Mouse (Mus musculus) midbrain, postnatal 0 days (tissue): ENCODE measurements at regions not wholly inside any gene's neighbourhood (a gene's known extent, or its start where the extent isn't known, plus 50 kb on each side); places are given as distances from the start of the nearest gene placed in this dataset.

Experiments used
- ATAC-seq: fragments of 200-750 bp; cut with Nextera tagmentation; 2 replicates; pipeline ENCODE4 v1.8.0; 2017; ENCODE audit warnings: moderate number of reproducible peaks, mild to moderate bottlenecking, moderate TSS enrichment, moderate library complexity; ENCODE audit not compliant: low FRiP score
- DNase-seq: peaks from one replicate; pipeline ENCODE4 v3.0.0-alpha.2; 2015; ENCODE audit warnings: low spot score
- H3K27ac ChIP-seq: fragments of 300-500 bp; sonication (generic); 2 replicates; pipeline ENCODE4 v1.5.1; 2014; ENCODE audit warnings: low read depth, mild to moderate bottlenecking, low read length, mixed read lengths
- H3K27me3 ChIP-seq: fragments of 300-500 bp; sonication (generic); 2 replicates; pipeline ENCODE4 v1.6.1; 2014; ENCODE audit warnings: low read length, control low read depth, mixed read lengths; ENCODE audit not compliant: insufficient read depth
- H3K36me3 ChIP-seq: fragments of 300-500 bp; sonication (generic); 2 replicates; pipeline ENCODE4 v1.6.1; 2014; ENCODE audit warnings: low read length, control low read depth, mixed read lengths; ENCODE audit not compliant: insufficient read depth
- H3K4me1 ChIP-seq: fragments of 300-500 bp; sonication (generic); 2 replicates; pipeline ENCODE4 v1.6.1; 2014; ENCODE audit warnings: mild to moderate bottlenecking, control low read depth, antibody characterized with exemption, low read length, mixed read lengths; ENCODE audit not compliant: insufficient read depth
- H3K4me2 ChIP-seq: fragments of 300-500 bp; sonication (generic); 2 replicates; pipeline ENCODE4 v1.6.1; 2014; ENCODE audit warnings: low read depth, mild to moderate bottlenecking, low read length, mixed read lengths; ENCODE audit not compliant: poor library complexity, severe bottlenecking
- H3K4me3 ChIP-seq: fragments of 300-500 bp; sonication (generic); 2 replicates; pipeline ENCODE4 v1.5.1; 2014; ENCODE audit warnings: low read depth, mild to moderate bottlenecking, low read length, moderate library complexity
- H3K9ac ChIP-seq: fragments of 300-500 bp; sonication (generic); replicated peaks from 2 replicates; pipeline ENCODE4 v1.6.1; 2014; ENCODE audit warnings: mild to moderate bottlenecking, low read length, moderate library complexity, mixed read lengths; ENCODE audit not compliant: poor library complexity, severe bottlenecking
- H3K9me3 ChIP-seq: fragments of 300-500 bp; sonication (generic); 2 replicates; pipeline ENCODE4 v1.6.1; 2016; ENCODE audit warnings: low read length, control low read depth
- CTCF ChIP-seq: IDR thresholded peaks from 2 replicates; pipeline ENCODE4 v1.5.1; 2016; ENCODE audit warnings: antibody characterized with exemption, mild to moderate bottlenecking
- WGBS: fragments of 180-500 bp; shearing (Covaris S2); extraction: QIAGEN DNeasy Blood & Tissue Kit; methylation state at CpG from one replicate; pipeline ENCODE4 v1.1.7; 2014; 5-methylcytosine and 5-hydroxymethylcytosine counted together

- Histone ChIP-seq H3K9me3 (no peaks in the 10 kb centered on the region), H3K27me3 (no peaks in the 10 kb centered on the region), H3K4me2 (no peak overlapping the region), H3K4me3 (no peak overlapping the region), H3K36me3 (no peaks in the 10 kb centered on the region), H3K4me1 (no peaks in the 10 kb centered on the region), H3K27ac (no peak overlapping the region), H3K9ac (no peak overlapping the region)
- 77% methylated on average over 3 of the region's 3 CpGs for WGBS
- ATAC-seq = no peak
- DNase-seq = no peak
- TF ChIP-seq CTCF = no peak
These were observed 803.5 kb upstream of the Chrm3 start for GRCm38 (mm10) chr13:11164130-11164529.

GRCm38 (mm10) chr13:11147268-11147667 lies 786.6 kb upstream of the Chrm3 start:
- no peaks in the 10 kb centered on the region for H3K9me3 ChIP-seq
- H3K9ac ChIP-seq = no peak overlapping the region
- TF ChIP-seq CTCF = no peak
- H3K27me3 ChIP-seq = no peaks in the 10 kb centered on the region
- ATAC-seq = no peak
- no peak overlapping the region for H3K27ac ChIP-seq
- H3K4me3 ChIP-seq = no peak overlapping the region
- no peaks in the 10 kb centered on the region for H3K36me3 ChIP-seq
- WGBS = 57% methylated on average over 3 of the region's 3 CpGs
- no peak overlapping the region for H3K4me2 ChIP-seq
- no peaks in the 10 kb centered on the region for H3K4me1 ChIP-seq
- DNase-seq = no peak

GRCm38 (mm10) chr13:11107693-11108092 lies 747.0 kb upstream of the Chrm3 start:
- DNase-seq = no peak
- ATAC-seq = no peak
- no peak overlapping the region for H3K4me2 ChIP-seq

GRCm38 (mm10) chr13:11106426-11106825 lies 745.8 kb upstream of the Chrm3 start:
- no peaks in the 10 kb centered on the region for H3K4me1 ChIP-seq
- WGBS = 79% methylated on average over 4 of the region's 4 CpGs
- no peak overlapping the region for H3K27ac ChIP-seq
- no peak for ATAC-seq
- H3K36me3 ChIP-seq = no peaks in the 10 kb centered on the region
- no peaks in the 10 kb centered on the region for H3K9me3 ChIP-seq
- no peak for DNase-seq
- no peak overlapping the region for H3K9ac ChIP-seq
- no peak overlapping the region for H3K4me3 ChIP-seq
- no peak overlapping the region for H3K4me2 ChIP-seq
- no peak for TF ChIP-seq CTCF
- no peaks in the 10 kb centered on the region for H3K27me3 ChIP-seq

More at GRCm38 (mm10) chr13:11107693-11108092, 747.0 kb upstream of the Chrm3 start:
- Histone ChIP-seq H3K4me3 (no peak overlapping the region), H3K36me3 (no peaks in the 10 kb centered on the region), H3K27ac (no peak overlapping the region), H3K27me3 (no peaks in the 10 kb centered on the region), H3K9ac (no peak overlapping the region), H3K4me1 (no peaks in the 10 kb centered on the region), H3K9me3 (no peaks in the 10 kb centered on the region)
- WGBS = 93% methylated on average over 2 of the region's 2 CpGs
- no peak for TF ChIP-seq CTCF

- no peak for TF ChIP-seq CTCF
- ATAC-seq (no peak), DNase-seq (no peak)
- no peaks in the 10 kb centered on the region for H3K36me3 ChIP-seq
- H3K9ac ChIP-seq = no peak overlapping the region
- H3K9me3 ChIP-seq = no peaks in the 10 kb centered on the region
- 78% methylated on average over 2 of the region's 2 CpGs for WGBS
- no peak overlapping the region for H3K4me3 ChIP-seq
- H3K27me3 ChIP-seq = no peaks in the 10 kb centered on the region
- no peak overlapping the region for H3K4me2 ChIP-seq
- H3K27ac ChIP-seq = no peak overlapping the region
- H3K4me1 ChIP-seq = no peaks in the 10 kb centered on the region
These were observed 744.9 kb upstream of the Chrm3 start for GRCm38 (mm10) chr13:11105571-11105970.

GRCm38 (mm10) chr13:11099586-11099950 lies 738.9 kb upstream of the Chrm3 start:
- no peaks in the 10 kb centered on the region for H3K27me3 ChIP-seq
- no peak for TF ChIP-seq CTCF
- no peak for DNase-seq

More at GRCm38 (mm10) chr13:11099586-11099950, 738.9 kb upstream of the Chrm3 start:
- H3K9ac ChIP-seq = no peak overlapping the region
- H3K4me2 ChIP-seq = no peak overlapping the region
- H3K4me1 ChIP-seq = no peaks in the 10 kb centered on the region; the same call in 1 of the 2 replicates
- H3K4me3 ChIP-seq = no peak overlapping the region
- H3K27ac ChIP-seq = peak overlapping the region; percentile 14; the same call in 1 of the 2 replicates
- no peaks in the 10 kb centered on the region for H3K36me3 ChIP-seq
- ATAC-seq = no peak
- no peaks in the 10 kb centered on the region for H3K9me3 ChIP-seq
